Mouse (Mus musculus) kidney, postnatal 0 days (tissue): Measurements from ENCODE around the gene Specc1l. TPM values are rescaled to one million over a fixed set of nuclear protein-coding genes. Genes with fewer than 3 reads are reported as not detected.

Experiments used
- ATAC-seq: fragments of 200-750 bp; cut with Nextera tagmentation; replicated peaks from 2 replicates; pipeline ENCODE4 v1.8.0; 2017; ENCODE audit warnings: low read depth, moderate number of reproducible peaks, moderate TSS enrichment, moderate library complexity; ENCODE audit not compliant: low FRiP score
- DNase-seq: peaks from one replicate; pipeline ENCODE4 v3.0.0-alpha.2; 2016; ENCODE audit warnings: low spot score
- H3K27ac ChIP-seq: fragments of 300-500 bp; sonication (generic); 2 replicates; pipeline ENCODE4 v1.5.1; 2014; ENCODE audit warnings: mild to moderate bottlenecking
- H3K27me3 ChIP-seq: fragments of 300-500 bp; sonication (generic); 2 replicates; pipeline ENCODE4 v1.6.1; 2014; ENCODE audit warnings: low read length, mixed read lengths; ENCODE audit not compliant: insufficient read depth
- H3K36me3 ChIP-seq: fragments of 300-500 bp; sonication (generic); 2 replicates; pipeline ENCODE4 v1.6.1; 2014; ENCODE audit warnings: low read length, mixed read lengths; ENCODE audit not compliant: insufficient read depth
- H3K4me1 ChIP-seq: fragments of 300-500 bp; sonication (generic); replicated peaks from 2 replicates; pipeline ENCODE4 v1.6.1; 2014; ENCODE audit warnings: antibody characterized with exemption, low read length, mixed read lengths; ENCODE audit not compliant: insufficient read depth
- H3K4me2 ChIP-seq: fragments of 300-500 bp; sonication (generic); 2 replicates; pipeline ENCODE4 v1.6.1; 2014; ENCODE audit warnings: mild to moderate bottlenecking, low read length, moderate library complexity, mixed read lengths
- H3K4me3 ChIP-seq: fragments of 300-500 bp; sonication (generic); replicated peaks from 2 replicates; pipeline ENCODE4 v1.5.1; 2014; ENCODE audit warnings: low read depth, low read length
- H3K9ac ChIP-seq: fragments of 300-500 bp; sonication (generic); 2 replicates; pipeline ENCODE4 v1.6.1; 2014; ENCODE audit warnings: low read depth, low read length
- H3K9me3 ChIP-seq: fragments of 300-500 bp; sonication (generic); replicated peaks from 2 replicates; pipeline ENCODE4 v1.6.1; 2016; ENCODE audit warnings: low read length, inconsistent platforms, mixed read lengths
- CTCF ChIP-seq: IDR thresholded peaks from 2 replicates; pipeline ENCODE4 v1.5.1; 2016; ENCODE audit warnings: antibody characterized with exemption, low read depth, mild to moderate bottlenecking, moderate library complexity
- WGBS: fragments of 180-500 bp; shearing (Covaris S2); extraction: QIAGEN DNeasy Blood & Tissue Kit; methylation state at CpG from one replicate; pipeline ENCODE4 v1.1.7; 2014; 5-methylcytosine and 5-hydroxymethylcytosine counted together
- polyA plus RNA-seq: library from polyadenylated mRNA; unstranded; fragments of >200 nt; fragmentation: Nextera tagmentation; extraction: Ambion mirVana; gene quantifications from 2 replicates; pipeline ENCODE4 v1.2.1, GENCODE M21; 2015

Specc1l gene
- polyA plus RNA-seq, 1 experiment from 2014 or later: 18.7 TPM

DNA sequence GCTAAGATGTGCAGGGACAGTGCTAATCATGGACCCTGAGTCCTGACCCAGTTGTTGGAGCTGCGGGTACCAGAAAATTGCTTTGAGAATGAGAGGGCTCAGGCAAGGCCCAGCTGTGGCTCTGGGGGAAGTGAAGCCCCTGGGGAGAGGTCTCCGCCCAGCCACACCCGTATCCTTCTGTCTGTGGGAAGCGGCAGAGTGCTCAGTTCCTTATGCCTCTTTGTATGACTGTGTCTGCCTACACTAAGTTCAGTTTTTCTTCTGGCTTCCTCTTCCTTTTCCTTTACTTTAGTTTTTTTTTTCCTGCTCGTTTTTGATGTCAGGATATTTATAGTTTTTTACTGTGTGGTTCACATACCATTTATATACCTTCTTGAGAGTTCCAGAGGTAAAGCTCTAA is 46.4 kb downstream of the Specc1l start:
- WGBS: 59% methylated on average over 5 of the region's 5 CpGs
- no peak for TF ChIP-seq CTCF
- 0 out of 2 replicates have a peak overlapping the region, but pooled peaks have one; percentile 50 for H3K27ac ChIP-seq
- H3K4me2 ChIP-seq: no peak overlapping the region
- H3K36me3 ChIP-seq: peaks cover 40% of the 10 kb centered on the region
- ATAC-seq (no peak), DNase-seq (peak; percentile 36)
- H3K9me3 ChIP-seq: no peaks in the 10 kb centered on the region
- H3K9ac ChIP-seq: 0 out of 2 replicates have a peak overlapping the region, but pooled peaks have one; percentile 18
- no peak overlapping the region for H3K4me3 ChIP-seq
- no peaks in the 10 kb centered on the region for H3K27me3 ChIP-seq
- no peaks in the 10 kb centered on the region for H3K4me1 ChIP-seq

- no peak for TF ChIP-seq CTCF
- DNase-seq (no peak), ATAC-seq (no peak)
- Histone ChIP-seq H3K4me3 (no peak overlapping the region), H3K27ac (no peak overlapping the region), H3K9me3 (no peaks in the 10 kb centered on the region), H3K27me3 (no peaks in the 10 kb centered on the region), H3K4me2 (no peak overlapping the region), H3K4me1 (no peaks in the 10 kb centered on the region), H3K36me3 (peaks cover 62% of the 10 kb centered on the region), H3K9ac (no peak overlapping the region)
- 84% methylated on average over 5 of the region's 5 CpGs for WGBS
Measured at GRCm38 (mm10) chr10:75261268-75261667, 49.4 kb downstream of the Specc1l start.

DNA sequence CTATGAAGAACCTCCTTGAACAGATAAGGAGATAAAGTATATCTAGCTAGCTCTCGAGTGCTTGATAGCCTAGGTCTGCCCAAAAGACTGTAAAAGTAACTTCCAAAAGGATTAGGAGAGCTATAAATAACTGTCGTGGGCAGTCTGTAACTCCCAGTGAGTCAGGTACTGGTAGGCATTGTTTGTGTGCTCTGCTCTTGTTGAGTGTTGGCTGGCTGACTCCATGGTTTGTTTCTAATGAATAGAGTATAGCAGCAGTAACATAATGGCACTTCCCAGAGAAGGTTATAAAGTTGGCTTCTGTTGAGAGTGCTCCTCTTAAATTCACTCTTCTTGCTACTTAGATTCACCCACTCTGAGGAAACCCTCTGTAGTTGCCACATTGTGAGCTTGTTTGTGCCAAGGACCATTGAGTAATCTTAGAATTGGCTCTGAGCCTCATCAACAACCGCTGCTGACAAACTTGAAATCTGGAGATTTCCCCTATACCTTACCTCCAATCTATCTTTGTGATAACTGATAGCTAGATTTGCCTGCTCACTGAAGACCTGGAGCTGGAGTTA is 53.2 kb downstream of the Specc1l start:
- peaks cover 66% of the 10 kb centered on the region for H3K36me3 ChIP-seq
- H3K4me3 ChIP-seq: no peak overlapping the region
- H3K27ac ChIP-seq: no peak overlapping the region
- no peaks in the 10 kb centered on the region for H3K9me3 ChIP-seq
- no peak for ATAC-seq
- no peak overlapping the region for H3K9ac ChIP-seq
- TF ChIP-seq CTCF: no peak
- no peaks in the 10 kb centered on the region for H3K27me3 ChIP-seq
- H3K4me2 ChIP-seq: no peak overlapping the region
- DNase-seq: no peak
- 83% methylated on average over 3 of the region's 3 CpGs for WGBS
- no peaks in the 10 kb centered on the region for H3K4me1 ChIP-seq

DNA sequence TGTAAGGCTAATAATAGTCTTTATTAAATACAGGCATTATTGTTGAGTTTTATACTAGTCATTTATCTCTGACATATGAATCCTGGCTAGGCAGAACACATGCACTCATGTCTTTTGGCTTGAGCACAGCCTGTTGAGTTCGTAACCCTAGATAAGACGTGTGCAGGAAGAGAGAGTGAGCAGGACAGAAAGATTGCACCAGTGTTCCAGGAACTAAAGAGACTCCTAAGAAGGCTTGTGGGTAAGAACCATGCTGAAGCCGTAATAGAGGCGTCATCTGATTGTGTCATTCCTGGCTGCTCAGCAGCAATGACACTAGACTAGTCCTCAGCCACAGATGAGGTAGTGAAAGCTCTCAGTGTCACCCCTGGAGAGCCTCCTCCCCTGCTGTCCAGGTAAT is 61.1 kb downstream of the Specc1l start:
- no peak for TF ChIP-seq CTCF
- 89% methylated on average over 4 of the region's 4 CpGs for WGBS
- Histone ChIP-seq H3K4me1 (no peaks in the 10 kb centered on the region), H3K36me3 (peaks cover 36% of the 10 kb centered on the region; the same call in 1 of the 2 replicates), H3K27ac (no peak overlapping the region), H3K27me3 (no peaks in the 10 kb centered on the region), H3K4me3 (no peak overlapping the region), H3K9me3 (no peaks in the 10 kb centered on the region), H3K9ac (no peak overlapping the region), H3K4me2 (no peak overlapping the region)
- ATAC-seq (no peak), DNase-seq (no peak)

DNA sequence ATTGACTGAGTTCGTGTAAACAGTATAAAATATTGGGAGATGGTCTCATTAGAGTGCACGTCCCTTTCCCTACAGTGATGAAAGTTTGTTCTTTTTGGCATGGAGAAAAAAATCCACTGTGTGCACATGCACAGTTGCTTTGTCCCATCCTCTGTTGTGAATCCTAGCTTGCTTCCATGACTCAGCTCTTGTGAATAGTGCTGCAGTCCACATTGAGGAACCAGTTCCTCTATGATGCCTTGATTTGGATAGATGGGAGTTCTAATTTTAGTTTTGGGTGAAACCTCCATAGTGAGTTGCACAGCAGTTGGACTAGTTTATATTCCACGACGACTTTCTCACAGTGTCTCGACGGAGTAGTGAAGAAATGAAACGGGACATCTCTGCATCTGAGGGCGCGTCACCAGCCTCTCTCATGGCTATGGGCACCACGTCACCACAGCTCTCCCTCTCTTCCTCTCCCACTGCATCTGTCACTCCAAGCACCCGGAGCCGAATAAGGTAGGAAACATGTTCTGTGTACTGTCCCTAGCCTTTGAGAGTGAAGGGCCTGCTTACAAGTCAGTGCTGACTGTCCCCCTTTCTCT is 64.6 kb downstream of the Specc1l start:
- Histone ChIP-seq H3K27ac (no peak overlapping the region), H3K27me3 (no peaks in the 10 kb centered on the region), H3K9ac (no peak overlapping the region), H3K36me3 (peaks cover 33% of the 10 kb centered on the region), H3K9me3 (no peaks in the 10 kb centered on the region), H3K4me1 (no peaks in the 10 kb centered on the region), H3K4me3 (no peak overlapping the region), H3K4me2 (no peak overlapping the region)
- 92% methylated on average over 12 of the region's 12 CpGs for WGBS
- no peak for TF ChIP-seq CTCF
- DNase-seq (no peak), ATAC-seq (no peak)

DNA sequence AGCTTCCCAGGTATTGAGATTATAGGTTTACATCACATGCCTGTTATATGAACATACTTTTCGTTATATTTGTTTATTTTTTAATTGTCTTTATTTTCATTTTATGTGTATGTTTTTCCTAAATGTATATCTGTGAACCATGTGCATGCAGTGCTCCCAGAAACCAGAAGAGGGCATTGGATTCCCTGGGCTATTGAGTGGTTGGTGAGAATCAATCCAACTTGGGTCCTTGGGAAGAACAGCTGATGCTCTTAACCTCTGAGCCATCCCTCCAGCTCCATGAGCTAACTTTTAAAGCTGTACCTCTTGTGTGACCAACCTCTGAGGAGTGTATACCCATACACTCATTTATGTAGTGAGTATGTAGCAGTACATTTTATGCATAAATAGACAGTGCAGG is 65.6 kb downstream of the Specc1l start:
- peak; percentile 77 for TF ChIP-seq CTCF
- Histone ChIP-seq H3K4me2 (no peak overlapping the region), H3K36me3 (peaks cover 28% of the 10 kb centered on the region), H3K4me1 (no peaks in the 10 kb centered on the region), H3K27me3 (no peaks in the 10 kb centered on the region), H3K9ac (no peak overlapping the region), H3K27ac (no peak overlapping the region), H3K4me3 (no peak overlapping the region), H3K9me3 (no peaks in the 10 kb centered on the region)
- DNase-seq (peak; percentile 47), ATAC-seq (no peak)
- WGBS: 77% methylated on average over 1 of the region's 1 CpGs

GRCm38 (mm10) chr10:75282648-75283047 is 70.8 kb downstream of the Specc1l start:
- no peak for ATAC-seq
- no peak for DNase-seq
- 93% methylated on average over 5 of the region's 5 CpGs for WGBS
- no peak overlapping the region for H3K27ac ChIP-seq
- no peak overlapping the region for H3K4me3 ChIP-seq
- H3K4me1 ChIP-seq: no peaks in the 10 kb centered on the region
- peaks cover 21% of the 10 kb centered on the region for H3K36me3 ChIP-seq
- H3K4me2 ChIP-seq: no peak overlapping the region
- no peaks in the 10 kb centered on the region for H3K9me3 ChIP-seq
- H3K27me3 ChIP-seq: no peaks in the 10 kb centered on the region
- no peak for TF ChIP-seq CTCF
- H3K9ac ChIP-seq: no peak overlapping the region
